Mouse (Mus musculus) heart, adult 2 months (tissue): ENCODE measurements around the gene Oscp1.

Source experiments
- CTCF ChIP-seq: fragments of 200-600 bp; IDR thresholded peaks from 2 replicates; pipeline ENCODE4 v1.8.1; 2022; ENCODE audit warnings: antibody characterized with exemption, mild to moderate bottlenecking, moderate library complexity
- EP300 ChIP-seq: fragments of 200-500 bp; IDR thresholded peaks from 2 replicates; pipeline ENCODE4 v1.6.1; 2011; ENCODE audit warnings: low read depth, low read length, control low read depth; ENCODE audit not compliant: insufficient read depth
- POLR2A ChIP-seq: fragments of 200-500 bp; IDR thresholded peaks from 2 replicates; pipeline ENCODE4 v1.6.1; 2011; ENCODE audit warnings: mild to moderate bottlenecking, low read depth, low read length, control low read depth; ENCODE audit not compliant: insufficient read depth

DNA sequence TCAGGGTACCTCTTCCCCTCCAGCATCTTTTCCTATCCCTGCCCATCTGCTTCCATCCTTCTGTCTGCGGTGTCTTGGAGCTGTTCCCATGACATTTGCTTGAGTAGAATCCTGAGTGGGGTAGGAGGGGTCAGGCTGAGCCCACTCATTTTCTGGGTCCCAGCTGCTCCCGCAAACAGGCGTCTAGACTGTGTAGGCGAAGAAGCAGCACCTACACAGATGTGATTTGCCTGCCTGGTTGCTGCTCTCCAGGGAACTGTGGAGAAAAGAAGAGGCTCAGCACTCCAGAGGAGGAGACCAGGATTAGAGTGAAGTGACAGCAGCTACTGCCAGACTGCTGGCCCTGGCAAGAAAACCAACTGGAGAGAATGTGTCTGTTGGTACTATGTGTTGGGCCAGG lies 60.3 kb downstream of the Oscp1 start:
- TF ChIP-seq CTCF = no peak
- TF ChIP-seq POLR2A = no peak
- TF ChIP-seq EP300 = no peak
